Mouse (Mus musculus): ENCODE measurements around the gene Rasal1. TPM values are rescaled to one million over a fixed set of nuclear protein-coding genes. Genes with fewer than 3 reads are reported as not detected.

Rasal1 gene
- total RNA-seq, 2 experiments from 2014 or later, result not detected

- DNase-seq, result no peak
Measured at GRCm38 (mm10) chr5:120622198-120622851, 26.3 kb upstream of the Rasal1 start.

DNA sequence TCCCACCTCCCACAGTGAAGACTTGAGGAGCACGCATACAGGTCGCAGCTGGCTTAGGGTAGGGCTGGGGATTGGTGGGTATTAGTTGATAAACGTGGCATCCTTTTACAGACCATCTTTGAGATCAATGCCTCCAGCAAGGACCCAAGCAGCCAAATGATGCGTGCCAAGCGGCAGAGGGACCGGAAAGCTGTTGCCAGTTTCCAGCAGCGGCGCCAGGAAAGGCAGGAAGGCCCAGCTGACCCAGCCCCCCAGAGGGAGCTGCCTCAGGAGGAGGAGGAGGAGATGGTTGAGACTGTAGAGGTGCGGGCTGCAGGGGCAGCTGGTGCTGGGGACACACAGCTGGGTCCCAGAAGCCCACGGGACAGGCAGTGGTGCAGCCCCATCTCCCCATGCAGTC is 24.2 kb upstream of the Rasal1 start:
- DNase-seq, result no peak

- no peak for DNase-seq
Measured at GRCm38 (mm10) chr5:120626399-120626798, 22.2 kb upstream of the Rasal1 start.

DNA sequence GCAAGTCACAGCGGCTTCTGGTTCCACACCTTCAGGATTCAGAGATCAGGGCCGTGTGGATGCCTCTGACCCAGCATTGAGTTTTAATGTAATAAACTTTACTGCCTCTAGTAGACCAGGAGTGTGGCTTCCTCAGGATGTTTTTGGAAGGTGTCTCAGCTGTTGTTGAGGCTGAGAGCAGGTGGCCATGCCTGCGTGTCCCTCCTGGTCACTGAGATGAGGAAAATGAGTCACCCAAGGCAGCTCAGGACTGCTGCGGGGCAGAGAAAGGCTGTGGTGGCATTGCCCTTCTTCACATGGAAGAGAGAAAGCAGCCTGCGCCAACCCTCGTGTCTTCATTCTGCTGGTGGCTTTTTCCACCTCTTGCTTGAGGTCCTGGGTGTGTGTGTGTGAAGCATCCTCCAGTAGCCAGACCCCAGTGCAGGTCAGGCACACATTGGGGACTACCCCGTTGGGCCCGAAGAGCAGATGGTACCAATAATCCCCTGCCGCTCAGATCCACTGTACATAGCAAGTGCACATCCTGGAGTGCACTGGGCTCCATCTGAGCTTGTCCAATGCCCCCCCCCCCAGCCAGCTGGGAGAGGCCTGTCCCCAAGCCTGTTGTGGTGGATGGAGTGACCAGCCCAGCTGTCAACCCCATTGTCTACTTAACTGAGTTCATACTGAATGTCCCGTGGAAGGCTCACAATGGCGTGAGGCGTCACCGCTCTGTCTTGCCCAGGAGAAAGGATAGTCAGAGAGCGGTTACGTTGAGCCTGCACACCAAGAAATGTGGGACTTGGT is 20.9 kb upstream of the Rasal1 start:
- no peak for DNase-seq

DNA sequence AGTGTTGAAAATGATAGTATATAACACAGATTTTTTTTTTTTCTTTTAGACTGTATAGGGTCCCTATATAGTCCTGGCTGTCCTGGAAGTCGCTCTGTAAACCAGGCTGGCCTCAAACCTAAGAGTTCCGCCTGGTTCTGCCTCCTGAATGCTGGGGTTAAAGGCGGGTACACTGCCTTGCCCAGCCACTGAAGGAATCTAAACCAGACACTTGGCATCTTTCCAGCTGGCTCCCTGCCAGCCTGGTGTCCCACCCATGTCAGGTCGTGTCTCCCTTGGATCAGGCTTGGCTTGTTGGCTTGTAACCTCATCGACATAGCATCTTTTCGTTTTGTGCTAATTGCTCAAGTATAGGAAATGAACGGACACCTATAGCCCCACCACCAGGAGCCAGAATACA is 20.0 kb upstream of the Rasal1 start:
- DNase-seq, result no peak

- DNase-seq, result no peak
Measured at GRCm38 (mm10) chr5:120631128-120631527, 17.5 kb upstream of the Rasal1 start.

GRCm38 (mm10) chr5:120631892-120632291 is 16.7 kb upstream of the Rasal1 start:
- DNase-seq, result no peak

DNA sequence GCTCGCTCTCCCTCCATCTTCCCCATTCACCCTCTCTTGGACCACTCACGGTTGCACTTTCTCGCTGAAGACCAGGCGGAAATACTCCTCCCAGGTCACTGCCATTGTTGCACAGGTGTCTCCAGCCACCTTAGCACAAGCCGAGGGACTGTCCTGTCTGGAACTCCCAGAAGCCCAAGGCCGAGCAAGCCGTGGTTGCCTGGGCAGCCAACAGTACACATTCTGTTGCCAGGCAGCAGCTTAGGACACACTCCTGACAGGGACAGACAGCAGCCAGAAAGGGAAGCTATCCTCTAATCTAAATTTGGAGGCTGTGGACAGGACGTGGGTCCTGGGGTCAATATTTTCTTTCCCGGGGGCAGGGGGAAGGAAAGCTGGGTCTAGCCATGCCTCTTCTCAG is 14.5 kb upstream of the Rasal1 start, which contains the start of gene Cfap73:
Gene Cfap73, minus strand, starts transcription at position 105 of the 400 bp plus-strand sequence.
- no peak for DNase-seq

- DNase-seq, result no peak
Measured at GRCm38 (mm10) chr5:120634860-120635259, 13.8 kb upstream of the Rasal1 start.

DNA sequence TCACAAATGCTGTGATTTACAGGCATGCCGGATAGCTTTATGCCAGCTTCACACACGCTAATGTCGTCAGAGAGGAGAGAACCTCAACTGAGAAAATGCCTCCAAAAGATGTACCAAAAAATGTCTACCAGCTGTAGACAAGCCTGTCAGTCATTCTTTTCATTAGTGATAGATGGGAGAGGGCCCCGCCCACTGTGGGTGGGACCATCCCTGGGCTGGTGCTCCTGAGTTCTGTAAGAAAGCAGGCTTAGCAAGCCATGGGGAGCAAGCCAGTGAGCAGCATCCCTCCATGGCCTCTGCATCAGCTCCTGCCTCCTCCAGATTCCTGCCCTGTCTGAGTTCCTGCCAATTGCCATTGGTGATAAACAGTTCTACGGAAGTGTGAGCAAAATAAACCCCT is 13.0 kb upstream of the Rasal1 start:
- no peak for DNase-seq

DNA sequence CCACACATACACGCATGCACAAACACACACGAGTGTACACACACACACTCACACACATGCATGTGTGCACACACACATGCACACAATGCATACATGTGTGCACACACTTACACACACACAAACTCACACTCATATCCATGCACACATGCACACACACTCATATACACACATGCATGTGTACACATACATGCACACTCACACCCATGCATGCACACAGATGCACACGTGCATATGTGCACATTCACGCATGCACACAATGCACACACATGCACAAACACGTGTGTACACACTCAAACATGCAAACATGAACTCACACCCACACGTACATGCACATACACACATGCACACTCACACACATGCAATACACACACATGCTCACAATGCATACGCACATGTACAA is 8.5 kb upstream of the Rasal1 start:
- DNase-seq, result no peak

- no peak for DNase-seq
Measured at GRCm38 (mm10) chr5:120643365-120644085, 5.1 kb upstream of the Rasal1 start.

GRCm38 (mm10) chr5:120644227-120644626 is 4.4 kb upstream of the Rasal1 start:
- no peak for DNase-seq

DNA sequence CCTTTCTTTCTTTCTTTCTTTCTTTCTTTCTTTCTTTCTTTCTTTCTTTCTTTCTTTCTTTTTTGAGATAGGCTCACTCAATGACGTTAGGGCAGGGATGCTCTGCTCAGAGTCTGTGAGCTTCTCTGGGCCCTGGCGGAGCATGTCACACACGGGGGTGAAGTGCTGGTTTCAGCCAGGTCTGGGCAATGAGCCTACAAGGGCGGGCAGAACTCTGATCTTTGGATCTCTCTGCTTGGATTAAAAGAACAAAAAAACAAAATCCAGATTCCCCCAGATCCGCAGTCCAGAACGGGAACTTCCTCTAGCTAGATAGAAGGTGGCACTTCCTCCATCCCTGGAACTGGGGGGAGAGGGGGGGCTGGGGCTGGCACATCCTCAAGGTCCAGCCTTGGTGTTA is 2.8 kb upstream of the Rasal1 start:
- DNase-seq, result peak; percentile 31

GRCm38 (mm10) chr5:120647361-120647760 is 1.3 kb upstream of the Rasal1 start:
- DNase-seq, result no peak

DNA sequence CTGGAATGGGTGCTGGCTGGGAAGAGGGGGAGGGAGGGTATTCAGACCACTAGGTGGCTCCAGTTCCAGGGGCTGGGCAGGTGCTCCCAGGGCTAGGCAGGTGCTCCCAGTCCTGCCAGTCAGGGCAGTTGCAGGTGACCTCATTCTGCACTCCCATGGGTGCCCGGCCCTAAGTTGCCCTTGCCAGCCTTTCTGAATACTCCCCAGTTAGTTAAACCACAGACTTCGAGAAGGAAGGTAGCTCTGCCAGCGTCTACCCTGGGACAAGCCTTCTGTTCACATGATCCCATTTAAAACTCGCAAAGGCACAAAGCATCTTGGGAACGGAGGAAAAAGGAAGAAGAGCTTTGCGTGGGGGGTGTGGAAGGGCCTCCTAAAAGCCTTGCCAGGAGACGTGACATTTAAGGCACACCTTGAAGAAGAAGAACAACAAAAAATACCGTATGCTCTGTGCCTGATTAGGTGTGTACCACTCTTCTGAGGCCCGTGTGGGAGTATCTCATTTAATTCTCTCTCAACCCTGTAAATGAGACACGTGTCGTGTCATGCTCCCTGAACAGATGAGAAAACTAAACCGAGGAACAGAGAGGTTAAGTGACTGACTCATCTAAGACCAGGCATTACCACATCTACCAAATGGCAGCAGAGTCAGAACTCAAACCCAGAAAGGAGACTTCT is 659 bp upstream of the Rasal1 start:
- DNase-seq, result no peak

DNA sequence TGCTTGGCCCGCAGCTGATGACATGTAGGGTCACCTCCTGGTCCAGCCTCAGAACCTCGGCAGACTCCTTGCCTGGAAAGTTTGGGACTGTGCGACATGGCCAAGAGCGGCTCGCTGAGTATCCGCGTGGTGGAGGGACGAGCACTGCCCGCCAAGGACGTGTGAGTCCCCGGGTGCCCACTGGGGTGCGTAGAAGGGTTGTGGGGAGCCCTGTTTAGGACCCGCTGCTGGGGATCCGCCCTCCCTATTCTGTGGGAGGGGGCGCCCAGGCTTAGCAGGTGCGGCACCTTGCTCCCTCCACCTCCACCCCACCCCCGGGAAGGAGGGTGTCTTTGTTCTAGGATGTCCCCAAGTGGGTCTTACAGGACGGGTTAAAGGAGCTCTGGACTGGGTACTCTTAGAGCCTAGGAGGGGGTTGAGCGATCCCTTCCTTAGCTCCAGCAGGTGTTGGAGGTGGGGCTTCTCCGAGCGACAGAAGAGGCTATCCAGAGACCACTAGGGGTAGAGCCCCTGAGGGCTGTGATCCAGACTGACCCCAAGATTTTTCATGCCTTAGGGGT is 842 bp downstream of the Rasal1 start:
- DNase-seq, result no peak

DNA sequence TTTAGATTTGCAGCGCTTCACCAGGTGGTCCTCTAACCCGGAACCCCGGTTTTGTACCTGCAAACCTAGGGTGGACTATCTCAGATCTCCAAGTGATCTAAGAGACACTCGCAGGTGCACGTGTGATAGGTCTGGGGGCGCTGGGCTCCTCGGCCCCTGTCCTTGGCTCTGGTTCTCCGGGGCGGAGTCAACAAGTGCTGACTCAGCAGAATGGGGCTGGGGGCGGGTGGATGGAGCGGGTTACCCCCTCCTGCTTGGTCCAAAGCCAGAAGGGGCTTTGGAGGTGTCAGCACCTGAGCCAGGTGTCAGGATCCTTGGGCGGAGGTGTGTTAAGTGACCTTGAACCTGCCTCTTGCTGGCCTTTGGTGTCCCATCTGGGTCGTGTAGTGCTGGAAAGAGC is 1.3 kb downstream of the Rasal1 start:
- no peak for DNase-seq

GRCm38 (mm10) chr5:120651230-120651629 is 2.6 kb downstream of the Rasal1 start:
- no peak for DNase-seq

DNA sequence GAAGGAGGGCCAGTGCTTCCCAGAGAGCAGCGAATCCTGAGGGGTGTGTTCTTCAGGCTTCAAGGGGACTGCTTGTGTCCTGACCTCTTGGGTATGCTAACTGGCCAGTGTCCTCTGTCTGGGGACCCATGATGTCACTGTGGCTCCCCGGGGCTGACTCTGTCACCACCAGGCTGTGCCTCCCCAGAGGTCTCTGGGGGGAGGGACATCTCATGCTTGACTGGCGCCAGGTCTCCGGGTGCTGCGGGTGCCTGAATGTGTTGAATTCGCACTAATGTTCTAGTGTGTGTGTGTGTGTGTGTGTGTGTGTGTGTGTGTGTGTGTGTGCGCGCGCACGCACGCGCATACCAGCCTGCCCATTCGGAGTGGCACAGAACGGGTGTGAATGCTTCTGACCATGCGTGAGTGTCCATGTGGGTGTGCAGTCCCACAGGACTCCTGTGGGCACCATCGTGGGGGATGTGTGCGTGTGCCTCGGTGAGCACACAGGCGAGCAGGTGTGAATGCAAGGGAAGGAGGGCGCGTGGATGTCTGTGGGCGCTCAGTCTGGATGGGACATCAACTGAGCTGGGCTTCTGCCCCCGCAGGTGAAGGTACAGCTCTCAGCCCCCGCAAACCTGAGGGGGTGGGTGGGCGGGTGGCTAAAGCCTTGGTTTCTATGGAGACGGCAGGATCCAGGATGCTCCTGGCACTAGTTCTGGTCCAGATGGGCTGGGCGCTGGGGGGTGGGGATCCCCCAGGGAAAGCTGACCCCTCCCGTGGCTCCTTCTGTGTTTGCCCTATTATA is 4.5 kb downstream of the Rasal1 start:
- DNase-seq, result no peak

GRCm38 (mm10) chr5:120653873-120654272 is 5.3 kb downstream of the Rasal1 start:
- DNase-seq, result no peak
